Mouse (Mus musculus) liver, postnatal 0 days (tissue): ENCODE results near the gene Edc3.

Source experiments
- CTCF ChIP-seq: sonication (generic); IDR thresholded peaks from 2 replicates; pipeline ENCODE4 v1.5.1; 2016; ENCODE audit warnings: antibody characterized with exemption, low read depth
- EP300 ChIP-seq: IDR thresholded peaks from 2 replicates; pipeline ENCODE4 v1.6.1; 2016; ENCODE audit warnings: antibody characterized with exemption, low read depth, mild to moderate bottlenecking

GRCm38 (mm10) chr9:57671037-57671436, 37.3 kb upstream of the Edc3 start:
- TF ChIP-seq EP300 (no peak), CTCF (no peak)
